Comparison of ENCODE assay signal across 8 mouse cellular contexts in genomic region chr11:67110168-67110948, GRCm38 (mm10). TPM values are rescaled to one million over a fixed set of nuclear protein-coding genes. Genes with fewer than 3 reads are reported as not detected.
A peak's percentile ranks its signal among the peaks of the same experiment; 100 is the strongest.
DNase-seq lines count a peak whose midpoint lies in the region; ATAC-seq and TF ChIP-seq lines count a peak whose summit lies in the region.

No protein-coding gene starts in this region.

- peak; percentile 69 for ATAC-seq in neural tube, embryonic 14.5 days (ENCODE audit: low read depth)

- no peaks in the 10 kb centered on the region for H3K27me3 ChIP-seq in liver, adult 2 months (ENCODE audit: control insufficient read depth, insufficient read depth, low read length)
- no peaks in the 10 kb centered on the region for H3K27me3 ChIP-seq in neural tube, embryonic 14.5 days (ENCODE audit: control insufficient read depth, insufficient read depth, low read length)

- no peak for TF ChIP-seq POLR2A in cortical plate, adult 2 months (IDR thresholded peaks at IDR 0.05; ENCODE audit: extremely low read depth, insufficient read depth, low read length)
- no peak for TF ChIP-seq POLR2A in liver, adult 2 months (IDR thresholded peaks at IDR 0.05; ENCODE audit: extremely low read depth, insufficient read depth, low read length)

- peak; percentile 58 for DNase-seq in A20 (ENCODE audit: low read depth, low spot score)
- peak; percentile 82 for DNase-seq in ZHBTc4 (ENCODE audit: low read depth, low spot score)
- peak; percentile 75 to 78 for DNase-seq in gastrocnemius, adult 8-10 months (ENCODE audit: low spot score in 2 of 2)
- DNase-seq in kidney, postnatal 10 days = peak; percentile 84
- DNase-seq in liver, adult 2 months (ENCODE audit: extremely low read depth, low read depth, low spot score) = peak; percentile 58
- DNase-seq in thymus, postnatal 25 days = peak; percentile 35

- peak; percentile 96 for TF ChIP-seq CTCF in cortical plate, adult 2 months (IDR thresholded peaks at IDR 0.05; ENCODE audit: extremely low read depth, insufficient read depth, low read length)
- peak; percentile 83 for TF ChIP-seq CTCF in liver, adult 2 months (IDR thresholded peaks at IDR 0.05; ENCODE audit: low read depth, low read length)

- 33% methylated on average over 5 of the region's 5 CpGs for WGBS in liver, adult 2 months
- 32% methylated on average over 5 of the region's 5 CpGs for whole genome bisulfite sequencing in neural tube, embryonic 14.5 days

- H3K4me2 ChIP-seq in neural tube, embryonic 14.5 days (ENCODE audit: low read depth, low read length) = no peak overlapping the region

- no peaks in the 10 kb centered on the region for H3K36me3 ChIP-seq in liver, adult 2 months (ENCODE audit: control insufficient read depth, insufficient read depth, low read length)
- H3K36me3 ChIP-seq in neural tube, embryonic 14.5 days (ENCODE audit: control insufficient read depth, insufficient read depth, low read length) = no peaks in the 10 kb centered on the region

- no peak overlapping the region for H3K27ac ChIP-seq in cortical plate, adult 2 months (ENCODE audit: insufficient read depth, low read length)
- H3K27ac ChIP-seq in liver, adult 2 months (replicated peaks; ENCODE audit: insufficient read depth, low read depth, low read length) = no peak overlapping the region
- H3K27ac ChIP-seq in neural tube, embryonic 14.5 days (ENCODE audit: low read depth, low read length) = no peak overlapping the region

- H3K79me2 ChIP-seq in liver, adult 2 months (ENCODE audit: control insufficient read depth, insufficient read depth, low read length) = no peaks in the 10 kb centered on the region

- H3K4me3 ChIP-seq in cortical plate, adult 2 months (ENCODE audit: insufficient read depth, low read length) = no peak overlapping the region
- H3K4me3 ChIP-seq in liver, adult 2 months (ENCODE audit: insufficient read depth, low read depth, low read length) = no peak overlapping the region
- H3K4me3 ChIP-seq in neural tube, embryonic 14.5 days (ENCODE audit: low read depth, low read length) = no peak overlapping the region

- H3K9ac ChIP-seq in liver, adult 2 months (ENCODE audit: low read depth, low read length) = no peak overlapping the region
- no peak overlapping the region for H3K9ac ChIP-seq in neural tube, embryonic 14.5 days (replicated peaks; ENCODE audit: low read depth, low read length)

- no peaks in the 10 kb centered on the region for H3K9me3 ChIP-seq in neural tube, embryonic 14.5 days (ENCODE audit: control insufficient read depth, low read length)

- no peaks in the 10 kb centered on the region for H3K4me1 ChIP-seq in cortical plate, adult 2 months (ENCODE audit: control insufficient read depth, insufficient read depth, low read length)
- H3K4me1 ChIP-seq in liver, adult 2 months (ENCODE audit: control insufficient read depth, insufficient read depth, low read length) = no peaks in the 10 kb centered on the region
- no peaks in the 10 kb centered on the region for H3K4me1 ChIP-seq in neural tube, embryonic 14.5 days (ENCODE audit: control insufficient read depth, insufficient read depth, low read length)

RNA-seq across cellular contexts. Expression of gene Myh3, which starts 32.3 kb away (rescaled TPM):
- polyA plus RNA-seq in cortical plate, adult 2 months (2012; rRNA removed) = 1.4 and 2.0 TPM in 2 replicates
- 1 to 10 TPM; 4.4 to 9.9 (median 6.9) TPM for total RNA-seq in gastrocnemius, adult 8-10 months (2022)
- not detected in 2 replicates for total RNA-seq in liver, adult 2 months (2014; rRNA removed)
- polyA plus RNA-seq in liver, adult 2 months (2012; rRNA removed) = not detected in 2 replicates
- 0.48 and 1.6 TPM in 2 replicates for polyA plus RNA-seq in neural tube, embryonic 14.5 days (2014; fragmentation: Nextera tagmentation; extraction: Ambion mirVana)

RNA-seq across cellular contexts. Expression of gene Sco1, which starts 57.9 kb away (rescaled TPM):
- polyA plus RNA-seq in cortical plate, adult 2 months (2012; rRNA removed) = 6.0 and 6.2 TPM in 2 replicates
- 1 to 10 TPM; 6.9 to 8.8 (median 7.7) TPM for total RNA-seq in gastrocnemius, adult 8-10 months (2022)
- total RNA-seq in liver, adult 2 months (2014; rRNA removed) = 10.5 and 11.5 TPM in 2 replicates
- 4.8 and 5.5 TPM in 2 replicates for polyA plus RNA-seq in liver, adult 2 months (2012; rRNA removed)
- 14.4 and 15.7 TPM in 2 replicates for polyA plus RNA-seq in neural tube, embryonic 14.5 days (2014; fragmentation: Nextera tagmentation; extraction: Ambion mirVana)

RNA-seq across cellular contexts. Expression of gene Adprm, which starts 58.0 kb away (rescaled TPM):
- 24.0 and 30.3 TPM in 2 replicates for polyA plus RNA-seq in cortical plate, adult 2 months (2012; rRNA removed)
- total RNA-seq in gastrocnemius, adult 8-10 months (2022) = 1 to 10 TPM; 6.0 to 9.4 (median 6.5) TPM
- total RNA-seq in liver, adult 2 months (2014; rRNA removed) = 25.2 and 36.5 TPM in 2 replicates
- polyA plus RNA-seq in liver, adult 2 months (2012; rRNA removed) = 10.8 and 14.0 TPM in 2 replicates
- polyA plus RNA-seq in neural tube, embryonic 14.5 days (2014; fragmentation: Nextera tagmentation; extraction: Ambion mirVana) = 34.5 and 35.1 TPM in 2 replicates
